Mouse (Mus musculus): ENCODE data around the gene Rbm4b.

Rbm4b gene

GRCm38 (mm10) chr19:4756193-4756911 is at the start of gene Rbm4b:
Gene Rbm4b, plus strand, starts transcription at chr19:4756497.
- peak; percentile 97 for DNase-seq (ENCODE audit: low spot score)

GRCm38 (mm10) chr19:4708765-4709164 is 47.5 kb upstream of the Rbm4b start:
- DNase-seq (ENCODE audit: low spot score): no peak

- DNase-seq (ENCODE audit: low spot score): peak; percentile 34
Observed at GRCm38 (mm10) chr19:4711098-4711600, 45.1 kb upstream of the Rbm4b start, which contains the start of gene Sptbn2. Gene Sptbn2, plus strand, starts transcription at chr19:4711167.

GRCm38 (mm10) chr19:4711601-4712155 is 44.6 kb upstream of the Rbm4b start:
- DNase-seq (ENCODE audit: low spot score): peak; percentile 69

- peak; percentile 74 for DNase-seq (ENCODE audit: low spot score)
Observed at GRCm38 (mm10) chr19:4712156-4712780, 44.0 kb upstream of the Rbm4b start.

- no peak for DNase-seq (ENCODE audit: low spot score)
Observed at GRCm38 (mm10) chr19:4712781-4713526, 43.3 kb upstream of the Rbm4b start.

- no peak for DNase-seq (ENCODE audit: low spot score)
Observed at GRCm38 (mm10) chr19:4713886-4714285, 42.4 kb upstream of the Rbm4b start.

GRCm38 (mm10) chr19:4716756-4717155 is 39.5 kb upstream of the Rbm4b start:
- DNase-seq (ENCODE audit: low spot score): no peak

GRCm38 (mm10) chr19:4717281-4717680 is 39.0 kb upstream of the Rbm4b start:
- no peak for DNase-seq (ENCODE audit: low spot score)

GRCm38 (mm10) chr19:4718716-4719115 is 37.6 kb upstream of the Rbm4b start:
- DNase-seq (ENCODE audit: low spot score): no peak

GRCm38 (mm10) chr19:4719351-4719764 is 36.9 kb upstream of the Rbm4b start:
- DNase-seq (ENCODE audit: low spot score): peak; percentile 17

GRCm38 (mm10) chr19:4720112-4720511 is 36.2 kb upstream of the Rbm4b start:
- no peak for DNase-seq (ENCODE audit: low spot score)

GRCm38 (mm10) chr19:4720671-4721244 is 35.5 kb upstream of the Rbm4b start:
- peak; percentile 50 for DNase-seq (ENCODE audit: low spot score)

- no peak for DNase-seq (ENCODE audit: low spot score)
Observed at GRCm38 (mm10) chr19:4729186-4729585, 27.1 kb upstream of the Rbm4b start.

- no peak for DNase-seq (ENCODE audit: low spot score)
Observed at GRCm38 (mm10) chr19:4733052-4733451, 23.2 kb upstream of the Rbm4b start.

GRCm38 (mm10) chr19:4737866-4738265 is 18.4 kb upstream of the Rbm4b start:
- DNase-seq (ENCODE audit: low spot score): no peak

- DNase-seq (ENCODE audit: low spot score): no peak
Observed at GRCm38 (mm10) chr19:4739053-4739452, 17.2 kb upstream of the Rbm4b start.

- DNase-seq (ENCODE audit: low spot score): no peak
Observed at GRCm38 (mm10) chr19:4739762-4740161, 16.5 kb upstream of the Rbm4b start.

- DNase-seq (ENCODE audit: low spot score): no peak
Observed at GRCm38 (mm10) chr19:4741482-4741881, 14.8 kb upstream of the Rbm4b start.

GRCm38 (mm10) chr19:4742229-4742628 is 14.1 kb upstream of the Rbm4b start:
- no peak for DNase-seq (ENCODE audit: low spot score)

- DNase-seq (ENCODE audit: low spot score): peak; percentile 65
Observed at GRCm38 (mm10) chr19:4743524-4743923, 12.8 kb upstream of the Rbm4b start.

- DNase-seq (ENCODE audit: low spot score): no peak
Observed at GRCm38 (mm10) chr19:4744026-4744425, 12.3 kb upstream of the Rbm4b start.

All from embryo, embryonic 10 days (tissue).